Mouse (Mus musculus) hindbrain, embryonic 14.5 days (tissue): ENCODE results near the gene 1700109H08Rik. TPM values are rescaled to one million over a fixed set of nuclear protein-coding genes. Genes with fewer than 3 reads are reported as not detected.
"Not testable (repeated sequence)": the region's sequence is repeated elsewhere in the genome, so short reads cannot be mapped to it uniquely, and the experiment has no call there.

Source experiments
- ATAC-seq: fragments of 200-750 bp; cut with Nextera tagmentation; 2 replicates; pipeline ENCODE4 v1.8.0; 2017; ENCODE audit warnings: moderate number of reproducible peaks, mild to moderate bottlenecking, moderate TSS enrichment, moderate library complexity; ENCODE audit not compliant: low FRiP score
- DNase-seq: peaks from one replicate; pipeline ENCODE4 v3.0.0-alpha.2; 2015; ENCODE audit warnings: low spot score
- H3K27ac ChIP-seq: fragments of 300-500 bp; sonication (generic); 2 replicates; pipeline ENCODE4 v1.5.1; 2014; ENCODE audit warnings: mild to moderate bottlenecking, moderate library complexity
- H3K27me3 ChIP-seq: fragments of 300-500 bp; sonication (generic); 2 replicates; pipeline ENCODE4 v1.6.1; 2014; ENCODE audit warnings: mild to moderate bottlenecking, low read length, mixed read lengths; ENCODE audit not compliant: control insufficient read depth, insufficient read depth
- H3K36me3 ChIP-seq: fragments of 300-500 bp; sonication (generic); replicated peaks from 2 replicates; pipeline ENCODE4 v1.6.1; 2014; ENCODE audit not compliant: control insufficient read depth, insufficient read depth
- H3K4me1 ChIP-seq: fragments of 300-500 bp; sonication (generic); replicated peaks from 2 replicates; pipeline ENCODE4 v1.6.1; 2014; ENCODE audit warnings: antibody characterized with exemption, low read length, mixed read lengths; ENCODE audit not compliant: control insufficient read depth, insufficient read depth
- H3K4me2 ChIP-seq: fragments of 300-500 bp; sonication (generic); replicated peaks from 2 replicates; pipeline ENCODE4 v1.6.1; 2014; ENCODE audit warnings: mild to moderate bottlenecking, moderate library complexity
- H3K4me3 ChIP-seq: fragments of 300-500 bp; sonication (generic); replicated peaks from 2 replicates; pipeline ENCODE4 v1.5.1; 2014; ENCODE audit warnings: mild to moderate bottlenecking, low read length
- H3K9ac ChIP-seq: fragments of 300-500 bp; sonication (generic); 2 replicates; pipeline ENCODE4 v1.6.1; 2014
- H3K9me3 ChIP-seq: fragments of 300-500 bp; sonication (generic); 2 replicates; pipeline ENCODE4 v1.6.1; 2016; ENCODE audit warnings: low read length; ENCODE audit not compliant: control insufficient read depth
- WGBS: fragments of 180-500 bp; shearing (Covaris S2); extraction: QIAGEN DNeasy Blood & Tissue Kit; methylation state at CpG from one replicate; pipeline ENCODE4 v1.1.7; 2014; 5-methylcytosine and 5-hydroxymethylcytosine counted together
- polyA plus RNA-seq: library from polyadenylated mRNA; unstranded; fragments of >200 nt; fragmentation: Nextera tagmentation; extraction: Ambion mirVana; gene quantifications from 2 replicates; pipeline ENCODE4 v1.2.1, GENCODE M21; 2014

The 1700109H08Rik gene
- 1.7 and 3.5 TPM in 2 replicates for polyA plus RNA-seq

- H3K27ac ChIP-seq, result no peak within 1 kb of the TSS
- H3K4me2 ChIP-seq, result no peak within 1 kb of the TSS
- no peaks in the 10 kb centered on the region for H3K27me3 ChIP-seq
- WGBS, result 94% methylated on average over 4 of the region's 4 CpGs
- no peaks in the 10 kb centered on the region for H3K9me3 ChIP-seq
- H3K4me3 ChIP-seq, result no peak within 1 kb of the TSS
- no peak for DNase-seq
- no peak for ATAC-seq
- H3K36me3 ChIP-seq, result peaks cover 95% of the 10 kb centered on the region
- no peak within 1 kb of the TSS for H3K9ac ChIP-seq
- no peaks in the 10 kb centered on the region for H3K4me1 ChIP-seq
Measured at GRCm38 (mm10) chr5:3571266-3571665, at the start of gene 1700109H08Rik. Gene 1700109H08Rik (plus strand): TSS chr5:3571566.

- no peaks in the 10 kb centered on the region for H3K9me3 ChIP-seq
- H3K27me3 ChIP-seq, result no peaks in the 10 kb centered on the region
- no peak overlapping the region for H3K9ac ChIP-seq
- H3K27ac ChIP-seq, result no peak overlapping the region
- 73% methylated on average over 12 of the region's 12 CpGs for WGBS
- no peak overlapping the region for H3K4me3 ChIP-seq
- no peaks in the 10 kb centered on the region for H3K36me3 ChIP-seq
- DNase-seq (no peak), ATAC-seq (no peak)
- no peak overlapping the region for H3K4me2 ChIP-seq
- H3K4me1 ChIP-seq, result no peaks in the 10 kb centered on the region
Measured at GRCm38 (mm10) chr5:3521741-3522140, 49.6 kb upstream of the 1700109H08Rik start.

- no peak overlapping the region for H3K4me3 ChIP-seq
- H3K9ac ChIP-seq, result no peak overlapping the region
- H3K4me1 ChIP-seq, result no peaks in the 10 kb centered on the region
- no peak for DNase-seq
- no peak for ATAC-seq
- 94% methylated on average over 10 of the region's 10 CpGs for WGBS
- H3K27me3 ChIP-seq, result no peaks in the 10 kb centered on the region
- no peak overlapping the region for H3K4me2 ChIP-seq
- no peaks in the 10 kb centered on the region for H3K9me3 ChIP-seq
- H3K27ac ChIP-seq, result no peak overlapping the region
- H3K36me3 ChIP-seq, result no peaks in the 10 kb centered on the region
Measured at GRCm38 (mm10) chr5:3522826-3523225, 48.5 kb upstream of the 1700109H08Rik start.

GRCm38 (mm10) chr5:3527041-3527691 is 44.2 kb upstream of the 1700109H08Rik start:
- Histone ChIP-seq H3K9ac (no peak overlapping the region), H3K4me2 (no peak overlapping the region), H3K4me1 (no peaks in the 10 kb centered on the region), H3K4me3 (no peak overlapping the region), H3K27me3 (no peaks in the 10 kb centered on the region), H3K36me3 (no peaks in the 10 kb centered on the region), H3K9me3 (no peaks in the 10 kb centered on the region), H3K27ac (no peak overlapping the region)
- WGBS, result 31% methylated on average over 5 of the region's 5 CpGs
- DNase-seq, result no peak
- ATAC-seq, result 0 out of 2 replicates have a peak, but pooled peaks have one; percentile 59

- H3K4me3 ChIP-seq, result no peak overlapping the region
- H3K27ac ChIP-seq, result no peak overlapping the region
- no peaks in the 10 kb centered on the region for H3K36me3 ChIP-seq
- ATAC-seq (peak; percentile 51; the same call in 1 of the 2 replicates), DNase-seq (no peak)
- no peaks in the 10 kb centered on the region for H3K4me1 ChIP-seq
- H3K27me3 ChIP-seq, result no peaks in the 10 kb centered on the region
- H3K9ac ChIP-seq, result no peak overlapping the region
- H3K9me3 ChIP-seq, result no peaks in the 10 kb centered on the region
- WGBS, result 60% methylated on average over 10 of the region's 10 CpGs
- no peak overlapping the region for H3K4me2 ChIP-seq
Measured at GRCm38 (mm10) chr5:3529585-3530189, 41.7 kb upstream of the 1700109H08Rik start.

GRCm38 (mm10) chr5:3532048-3532447 is 39.3 kb upstream of the 1700109H08Rik start:
- not testable (repeated sequence) for H3K4me1 ChIP-seq, H3K36me3 ChIP-seq, H3K4me3 ChIP-seq, H3K9ac ChIP-seq, H3K9me3 ChIP-seq, H3K27ac ChIP-seq, ATAC-seq, H3K4me2 ChIP-seq, DNase-seq, H3K27me3 ChIP-seq

GRCm38 (mm10) chr5:3536592-3537212 is 34.7 kb upstream of the 1700109H08Rik start:
- WGBS, result 76% methylated on average over 3 of the region's 3 CpGs
- Histone ChIP-seq H3K27me3 (no peaks in the 10 kb centered on the region), H3K27ac (no peak overlapping the region), H3K36me3 (no peaks in the 10 kb centered on the region), H3K4me2 (no peak overlapping the region), H3K4me3 (no peak overlapping the region), H3K9ac (no peak overlapping the region), H3K4me1 (no peaks in the 10 kb centered on the region), H3K9me3 (no peaks in the 10 kb centered on the region)
- ATAC-seq (no peak), DNase-seq (no peak)

GRCm38 (mm10) chr5:3538505-3539472 is 32.6 kb upstream of the 1700109H08Rik start:
- no peak for DNase-seq
- 67% methylated on average over 11 of the region's 11 CpGs for WGBS
- Histone ChIP-seq H3K4me3 (no peak overlapping the region), H3K27ac (no peak overlapping the region), H3K9ac (no peak overlapping the region), H3K4me1 (no peaks in the 10 kb centered on the region), H3K27me3 (no peaks in the 10 kb centered on the region), H3K9me3 (no peaks in the 10 kb centered on the region), H3K4me2 (no peak overlapping the region), H3K36me3 (no peaks in the 10 kb centered on the region)
- ATAC-seq, result no peak

- Histone ChIP-seq H3K27ac (no peak overlapping the region), H3K4me3 (no peak overlapping the region), H3K27me3 (no peaks in the 10 kb centered on the region), H3K4me1 (peaks cover 13% of the 10 kb centered on the region; the same call in 1 of the 2 replicates), H3K36me3 (no peaks in the 10 kb centered on the region), H3K9me3 (no peaks in the 10 kb centered on the region), H3K4me2 (no peak overlapping the region), H3K9ac (no peak overlapping the region)
- ATAC-seq, result no peak
- 86% methylated on average over 6 of the region's 6 CpGs for WGBS
- DNase-seq, result no peak
Measured at GRCm38 (mm10) chr5:3541871-3542270, 29.5 kb upstream of the 1700109H08Rik start.
